Comparison of ENCODE assay signal across 8 mouse cellular contexts in the genomic region with DNA sequence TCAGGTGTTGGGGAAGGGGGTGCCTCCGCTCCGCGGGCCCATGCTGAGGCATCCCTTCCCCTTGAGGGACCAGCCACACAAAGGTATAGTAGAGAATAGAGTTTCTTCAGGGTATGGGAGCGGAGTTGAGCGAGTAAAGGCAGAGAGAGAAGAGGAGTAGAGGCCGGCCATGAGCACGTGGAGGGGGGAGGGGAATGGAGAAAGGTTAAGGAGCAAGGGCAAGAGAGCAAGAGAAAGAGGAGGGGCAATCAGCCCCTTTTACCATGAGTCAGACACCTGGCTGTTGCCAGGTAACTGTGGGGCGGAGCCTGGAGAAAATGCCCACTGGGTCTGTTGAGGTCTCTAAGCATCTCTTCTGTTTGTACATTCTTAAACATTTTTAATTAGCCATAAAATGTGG. TPM values are rescaled to one million over a fixed set of nuclear protein-coding genes. Genes with fewer than 3 reads are reported as not detected.
DNase-seq lines count a peak whose midpoint lies in the region; ATAC-seq and TF ChIP-seq lines count a peak whose summit lies in the region.

No protein-coding gene starts in this region.

- H3K9me3 ChIP-seq in heart, embryonic 14.5 days (ENCODE audit: control insufficient read depth, low read length): no peaks in the 10 kb centered on the region
- no peaks in the 10 kb centered on the region for H3K9me3 ChIP-seq in ES-E14 (ENCODE audit: control insufficient read depth, insufficient read depth, low read depth, low read length)
- no peaks in the 10 kb centered on the region for H3K9me3 ChIP-seq in hindbrain, embryonic 11.5 days (ENCODE audit: control insufficient read depth, low read length)
- H3K9me3 ChIP-seq in midbrain, embryonic 10.5 days (replicated peaks): no peaks in the 10 kb centered on the region

- 0 out of 2 replicates have a peak overlapping the region, but pooled peaks have one; percentile 11 for H3K9ac ChIP-seq in heart, embryonic 14.5 days (ENCODE audit: low read length)
- H3K9ac ChIP-seq in ES-E14 (ENCODE audit: insufficient read depth, low read depth, low read length, poor library complexity, severe bottlenecking): peak overlapping the region; percentile 96
- H3K9ac ChIP-seq in hindbrain, embryonic 11.5 days (ENCODE audit: low read depth, low read length): no peak overlapping the region

- WGBS in heart, embryonic 14.5 days: 22% methylated on average over 8 of the region's 8 CpGs
- whole genome bisulfite sequencing in hindbrain, embryonic 11.5 days: 17% methylated on average over 8 of the region's 8 CpGs
- 17% methylated on average over 8 of the region's 8 CpGs for WGBS in midbrain, embryonic 10.5 days

- no peak for DNase-seq in heart, postnatal 25 days (ENCODE audit: low spot score)
- peak; percentile 70 for DNase-seq in ES-E14 (ENCODE audit: low read depth, low spot score)
- no peak for DNase-seq in hindbrain, embryonic 11.5 days (ENCODE audit: low spot score)
- no peak for DNase-seq in midbrain, embryonic 10.5 days (ENCODE audit: low spot score)
- no peak for DNase-seq in Muller cell, postnatal 12 days (ENCODE audit: inconsistent ontology term)
- no peak for DNase-seq in right cerebral cortex, postnatal 36 days (ENCODE audit: low spot score in 2 of 2)
- DNase-seq in B cell, adult 2 months: no peak

- no peaks in the 10 kb centered on the region for H3K36me3 ChIP-seq in heart, embryonic 14.5 days (ENCODE audit: control insufficient read depth, insufficient read depth, low read length)
- peaks cover 5% of the 10 kb centered on the region for H3K36me3 ChIP-seq in ES-E14 (ENCODE audit: control insufficient read depth, insufficient read depth, low read length, poor library complexity, severe bottlenecking)
- H3K36me3 ChIP-seq in hindbrain, embryonic 11.5 days (ENCODE audit: control insufficient read depth, insufficient read depth, low read length): no peaks in the 10 kb centered on the region
- H3K36me3 ChIP-seq in midbrain, embryonic 10.5 days: peaks cover 3% of the 10 kb centered on the region; the same call in 1 of the 2 replicates

- peaks cover 8 to 21% of the 10 kb centered on the region in 2 experiments; a peak in 3 of 4 replicates for H3K4me1 ChIP-seq in heart, embryonic 14.5 days (ENCODE audit: control insufficient read depth in 2 of 2, insufficient read depth in 2 of 2, low read length in 2 of 2)
- H3K4me1 ChIP-seq in ES-E14 (ENCODE audit: control insufficient read depth in 2 of 2, insufficient read depth in 2 of 2, low read length in 2 of 2, poor library complexity in 1 of 2): peaks cover 6% of the 10 kb centered on the region in 2 experiments; a peak in 1 of 4 replicates
- H3K4me1 ChIP-seq in hindbrain, embryonic 11.5 days (replicated peaks; ENCODE audit: control insufficient read depth, insufficient read depth, low read length): peaks cover 5% of the 10 kb centered on the region
- H3K4me1 ChIP-seq in midbrain, embryonic 10.5 days: peaks cover 40% of the 10 kb centered on the region

- ATAC-seq in heart, embryonic 14.5 days (ENCODE audit: insufficient number of reproducible peaks, insufficient read depth, low FRiP score, low read depth): no peak
- ATAC-seq in hindbrain, embryonic 11.5 days (ENCODE audit: low FRiP score): no peak

- intact Hi-C loops in heart, postnatal 25 days (cut with DNase I): no loop called here

- H3K4me2 ChIP-seq in heart, embryonic 14.5 days (ENCODE audit: low read length): peak overlapping the region; percentile 98
- H3K4me2 ChIP-seq in hindbrain, embryonic 11.5 days (replicated peaks; ENCODE audit: low read depth, low read length): peak overlapping the region; percentile 86

- in situ Hi-C loops in ES-E14 (cut with MboI; ENCODE audit: low sequenced_read_pairs in 2 of 2, unreplicated experiment in 2 of 2): no loop called here

- no peaks in the 10 kb centered on the region for H3K27me3 ChIP-seq in heart, embryonic 14.5 days (ENCODE audit: control insufficient read depth, insufficient read depth, low read length)
- H3K27me3 ChIP-seq in hindbrain, embryonic 11.5 days (ENCODE audit: control insufficient read depth, insufficient read depth, low read length): no peaks in the 10 kb centered on the region
- H3K27me3 ChIP-seq in midbrain, embryonic 10.5 days (ENCODE audit: low read depth, poor library complexity, severe bottlenecking): no peaks in the 10 kb centered on the region

- peak overlapping the region; percentile 9 to 79; a peak in 2 of 4 replicates for H3K4me3 ChIP-seq in heart, embryonic 14.5 days (ENCODE audit: control insufficient read depth in 1 of 2, insufficient read depth in 1 of 2, low read depth in 1 of 2, low read length in 2 of 2)
- peak overlapping the region; percentile 85 to 97 for H3K4me3 ChIP-seq in ES-E14 (ENCODE audit: insufficient read depth in 1 of 2, low read depth in 1 of 2, low read length in 2 of 2, poor library complexity in 1 of 2, severe bottlenecking in 1 of 2)
- H3K4me3 ChIP-seq in hindbrain, embryonic 11.5 days (ENCODE audit: low read depth, low read length): peak overlapping the region; percentile 81
- H3K4me3 ChIP-seq in midbrain, embryonic 10.5 days: peak overlapping the region; percentile 93

- no peak overlapping the region for H3K27ac ChIP-seq in heart, embryonic 14.5 days (replicated peaks in 1 of 2; ENCODE audit: control insufficient read depth in 1 of 2, insufficient read depth in 1 of 2, low read depth in 2 of 2, low read length in 2 of 2)
- H3K27ac ChIP-seq in ES-E14 (ENCODE audit: insufficient read depth, low read depth, low read length, poor library complexity, severe bottlenecking): peak overlapping the region; percentile 83
- no peak overlapping the region for H3K27ac ChIP-seq in hindbrain, embryonic 11.5 days (ENCODE audit: low read depth, low read length)
- H3K27ac ChIP-seq in midbrain, embryonic 10.5 days (replicated peaks): no peak overlapping the region

TF ChIP-seq in ES-E14, 5 proteins besides CTCF, POLR2A, EP300 and RAD21:
- TF ChIP-seq CHD2 (IDR thresholded peaks at IDR 0.05; ENCODE audit: low read depth, low read length) (no peak), ZNF384 (IDR thresholded peaks at IDR 0.05; ENCODE audit: low read depth, low read length) (no peak)

RNA-seq across cellular contexts. Expression of a gene that starts 1.0 kb away (rescaled TPM):
- polyA plus RNA-seq in heart, embryonic 14.5 days (2014; fragmentation: Nextera tagmentation; extraction: Ambion mirVana): 6.4 and 8.8 TPM in 2 replicates
- 1 to 10 TPM; 3.0 to 3.1 TPM for total RNA-seq in heart, postnatal 25 days (2021)
- 71.9 and 73.5 TPM in 2 replicates for total RNA-seq in ES-E14 (2012; rRNA removed)
- polyA plus RNA-seq in hindbrain, embryonic 11.5 days (2014; fragmentation: Nextera tagmentation; extraction: Ambion mirVana): 24.7 and 25.2 TPM in 2 replicates
- polyA plus RNA-seq in midbrain, embryonic 10.5 days (2016; fragmentation: Nextera tagmentation; extraction: Ambion mirVana): 24.7 and 26.0 TPM in 2 replicates

RNA-seq across cellular contexts. Expression of a gene that starts 2.0 kb away (rescaled TPM):
- polyA plus RNA-seq in heart, embryonic 14.5 days (2014; fragmentation: Nextera tagmentation; extraction: Ambion mirVana): 15.7 and 20.1 TPM in 2 replicates
- total RNA-seq in heart, postnatal 25 days (2021): 10 to 100 TPM; 54.2 to 63.4 TPM
- total RNA-seq in ES-E14 (2012; rRNA removed): 30.4 and 53.5 TPM in 2 replicates
- 20.1 and 21.1 TPM in 2 replicates for polyA plus RNA-seq in hindbrain, embryonic 11.5 days (2014; fragmentation: Nextera tagmentation; extraction: Ambion mirVana)
- polyA plus RNA-seq in midbrain, embryonic 10.5 days (2016; fragmentation: Nextera tagmentation; extraction: Ambion mirVana): 12.5 and 14.1 TPM in 2 replicates
